Mouse (Mus musculus): ENCODE results near the gene Tom1l1.

GRCm38 (mm10) chr11:90603066-90603465, 85.1 kb downstream of the Tom1l1 start:
- TF ChIP-seq CTCF (IDR thresholded peaks at IDR 0.05; ENCODE audit: low read depth) = no peak
- no peak for TF ChIP-seq EP300 (optimal IDR thresholded peaks at IDR 0.05)
